Mouse (Mus musculus) stomach, postnatal 0 days (tissue): ENCODE measurements around the gene Dhcr24.

Experiments used
- CTCF ChIP-seq: IDR thresholded peaks from 2 replicates; pipeline ENCODE4 v1.5.1; 2016; ENCODE audit warnings: antibody characterized with exemption, low read depth, mild to moderate bottlenecking, moderate library complexity
- EP300 ChIP-seq: optimal IDR thresholded peaks from 2 replicates; pipeline ENCODE3; 2016; ENCODE audit warnings: antibody characterized with exemption

DNA sequence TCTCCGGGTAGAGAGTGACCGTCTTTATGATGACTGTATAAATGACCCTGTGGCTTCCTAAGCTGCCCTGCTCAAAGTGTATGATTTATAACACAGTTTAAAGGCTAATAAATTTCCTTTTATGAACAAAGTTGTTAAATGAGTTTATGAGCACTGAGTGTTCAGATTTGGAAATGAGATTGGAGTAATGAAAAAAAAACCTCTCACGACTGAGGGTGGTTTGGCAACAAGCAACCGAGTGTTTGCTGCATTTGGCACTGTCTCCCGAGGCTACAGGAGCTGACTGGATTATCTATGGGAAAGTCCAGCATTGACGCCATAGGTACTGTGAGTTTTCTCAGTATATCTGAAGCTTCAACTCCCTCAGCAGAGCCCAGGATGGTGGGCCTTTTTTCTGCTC lies 46.2 kb upstream of the Dhcr24 start:
- TF ChIP-seq CTCF (no peak), EP300 (no peak)
